Comparison of ENCODE assay signal across 28 mouse cellular contexts in genomic region chrX:21586030-21586429, GRCm38 (mm10).
"Had no signal": no experiment of that assay in that cellular context is flagged by ENCODE, and none has a peak within 500 bp of the region (broad histone marks: within the 10 kb centered on the region; RNA-seq: fewer than 3 reads in every experiment).

No protein-coding gene starts in this region.

- H3K36me3 ChIP-seq: embryonic facial prominence, embryonic 10.5 days; embryonic facial prominence, embryonic 12.5 days; embryonic facial prominence, embryonic 13.5 days; embryonic facial prominence, embryonic 15.5 days; forebrain, embryonic 10.5 days; forebrain, embryonic 12.5 days; forebrain, embryonic 15.5 days had no signal

- H3K9me3 ChIP-seq: embryonic facial prominence, embryonic 10.5 days; embryonic facial prominence, embryonic 12.5 days; embryonic facial prominence, embryonic 13.5 days; embryonic facial prominence, embryonic 15.5 days; forebrain, embryonic 10.5 days; forebrain, embryonic 12.5 days; forebrain, embryonic 13.5 days; forebrain, embryonic 15.5 days had no signal

- DNase-seq: cerebellum, adult 8-10 months; cerebellum, adult 9-10 months; cerebellum, adult 9-11 months; cerebellum, postnatal 10 days; cerebellum, postnatal 14 days; cerebellum, postnatal 25 days; cerebellum, postnatal 36 days; embryo, embryonic 11 days; forebrain, postnatal 0 days; gastrocnemius, adult 2 months; gastrocnemius, postnatal 10 days; gastrocnemius, postnatal 14 days; gastrocnemius, postnatal 25 days; gastrocnemius, postnatal 36 days; heart, adult 11 months; heart, adult 18-20 months; heart, adult 2 months had no signal

- H3K27ac ChIP-seq: embryonic facial prominence, embryonic 10.5 days; embryonic facial prominence, embryonic 12.5 days; embryonic facial prominence, embryonic 13.5 days; embryonic facial prominence, embryonic 15.5 days; forebrain, embryonic 10.5 days; forebrain, embryonic 12.5 days; forebrain, embryonic 13.5 days; forebrain, embryonic 15.5 days; gastrocnemius, adult 2 months; heart, adult 2 months had no signal

- H3K4me3 ChIP-seq: embryonic facial prominence, embryonic 10.5 days; embryonic facial prominence, embryonic 12.5 days; embryonic facial prominence, embryonic 13.5 days; embryonic facial prominence, embryonic 15.5 days; erythroblast, embryonic 14.5 days; forebrain, embryonic 10.5 days; forebrain, embryonic 12.5 days; forebrain, embryonic 13.5 days; forebrain, embryonic 15.5 days; gastrocnemius, adult 2 months; heart, adult 2 months had no signal

- H3K4me1 ChIP-seq: embryonic facial prominence, embryonic 10.5 days; embryonic facial prominence, embryonic 12.5 days; embryonic facial prominence, embryonic 13.5 days; embryonic facial prominence, embryonic 15.5 days; forebrain, embryonic 10.5 days; forebrain, embryonic 12.5 days; forebrain, embryonic 13.5 days; forebrain, embryonic 15.5 days had no signal

- ATAC-seq: forebrain, embryonic 13.5 days; forebrain, embryonic 14.5 days; forebrain, embryonic 15.5 days; forebrain, embryonic 16.5 days; forebrain, postnatal 0 days had no signal

- H3K27me3 ChIP-seq: embryonic facial prominence, embryonic 12.5 days; embryonic facial prominence, embryonic 13.5 days; embryonic facial prominence, embryonic 15.5 days; forebrain, embryonic 12.5 days; forebrain, embryonic 13.5 days; forebrain, embryonic 15.5 days had no signal

- H3K4me2 ChIP-seq: embryonic facial prominence, embryonic 12.5 days; embryonic facial prominence, embryonic 13.5 days; embryonic facial prominence, embryonic 15.5 days; forebrain, embryonic 12.5 days; forebrain, embryonic 13.5 days; forebrain, embryonic 15.5 days had no signal

- H3K9ac ChIP-seq: embryonic facial prominence, embryonic 12.5 days; embryonic facial prominence, embryonic 13.5 days; embryonic facial prominence, embryonic 15.5 days; forebrain, embryonic 12.5 days; forebrain, embryonic 13.5 days; forebrain, embryonic 15.5 days; forebrain, postnatal 0 days had no signal
